Mouse (Mus musculus): ENCODE measurements around the gene Pom121. TPM values are rescaled to one million over a fixed set of nuclear protein-coding genes. Genes with fewer than 3 reads are reported as not detected.
A peak's percentile ranks its signal among the peaks of the same experiment; 100 is the strongest.

The Pom121 gene
- polyA plus RNA-seq, 1 experiment from 2014 or later: 6.9 TPM

GRCm38 (mm10) chr5:135404623-135405022 lies 10.3 kb upstream of the Pom121 start:
- Histone ChIP-seq H3K27me3 (replicated peaks; ENCODE audit: control insufficient read depth, insufficient read depth, low read length) (no peaks in the 10 kb centered on the region), H3K9me3 (ENCODE audit: control insufficient read depth, low read length) (no peaks in the 10 kb centered on the region), H3K4me2 (ENCODE audit: low read depth, low read length) (no peak overlapping the region), H3K4me3 (ENCODE audit: low read length) (no peak overlapping the region), H3K9ac (ENCODE audit: low read depth, low read length) (no peak overlapping the region), H3K4me1 (ENCODE audit: control insufficient read depth, insufficient read depth, low read length) (0 out of 2 replicates have a peak, but pooled peaks cover 2% of the 10 kb centered on the region), H3K27ac (ENCODE audit: low read length) (no peak overlapping the region), H3K36me3 (ENCODE audit: control insufficient read depth, insufficient read depth, low read length) (no peaks in the 10 kb centered on the region)
- WGBS: 37% methylated on average over 20 of the region's 20 CpGs
- ATAC-seq: 0 out of 2 replicates have a peak, but pooled peaks have one; percentile 21

DNA sequence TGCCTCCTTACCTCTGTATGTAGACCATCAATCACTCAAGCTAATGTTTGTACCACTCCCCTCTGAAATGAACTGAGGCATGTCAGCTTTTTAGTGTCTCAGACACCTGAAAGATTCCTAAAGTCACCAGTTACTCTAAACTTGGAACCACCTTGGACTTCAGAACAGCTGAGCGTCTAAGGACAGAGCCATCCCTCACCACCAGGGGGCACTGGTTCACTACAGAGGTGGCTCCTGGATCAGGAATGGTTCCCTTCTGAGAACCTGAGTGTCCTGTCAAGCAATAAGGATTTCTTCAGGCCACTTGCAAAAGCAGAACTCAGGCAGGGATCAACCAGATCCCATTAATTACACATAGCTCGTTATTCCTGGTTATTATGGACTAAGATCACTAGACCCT lies 5.9 kb upstream of the Pom121 start:
- no peaks in the 10 kb centered on the region for H3K36me3 ChIP-seq (ENCODE audit: control insufficient read depth, insufficient read depth, low read length)
- no peak overlapping the region for H3K4me2 ChIP-seq (ENCODE audit: low read depth, low read length)
- no peak overlapping the region for H3K27ac ChIP-seq (ENCODE audit: low read length)
- 0 out of 2 replicates have a peak, but pooled peaks have one; percentile 54 for ATAC-seq
- no peaks in the 10 kb centered on the region for H3K27me3 ChIP-seq (replicated peaks; ENCODE audit: control insufficient read depth, insufficient read depth, low read length)
- H3K4me1 ChIP-seq (ENCODE audit: control insufficient read depth, insufficient read depth, low read length): 0 out of 2 replicates have a peak, but pooled peaks cover 2% of the 10 kb centered on the region
- no peak overlapping the region for H3K4me3 ChIP-seq (ENCODE audit: low read length)
- H3K9ac ChIP-seq (ENCODE audit: low read depth, low read length): no peak overlapping the region
- no peaks in the 10 kb centered on the region for H3K9me3 ChIP-seq (ENCODE audit: control insufficient read depth, low read length)
- WGBS: 2% methylated on average over 2 of the region's 2 CpGs

- Histone ChIP-seq H3K36me3 (ENCODE audit: control insufficient read depth, insufficient read depth, low read length) (no peaks in the 10 kb centered on the region), H3K4me1 (ENCODE audit: control insufficient read depth, insufficient read depth, low read length) (peaks cover 3% of the 10 kb centered on the region; the same call in 1 of the 2 replicates), H3K27ac (ENCODE audit: low read length) (no peak overlapping the region), H3K27me3 (replicated peaks; ENCODE audit: control insufficient read depth, insufficient read depth, low read length) (no peaks in the 10 kb centered on the region), H3K4me2 (ENCODE audit: low read depth, low read length) (no peak overlapping the region), H3K9me3 (ENCODE audit: control insufficient read depth, low read length) (no peaks in the 10 kb centered on the region), H3K9ac (ENCODE audit: low read depth, low read length) (no peak overlapping the region), H3K4me3 (ENCODE audit: low read length) (no peak overlapping the region)
- WGBS: 57% methylated on average over 6 of the region's 6 CpGs
- no peak for ATAC-seq
These were observed 5.0 kb upstream of the Pom121 start for GRCm38 (mm10) chr5:135399382-135399781.

- no peak for ATAC-seq
- Histone ChIP-seq H3K27me3 (replicated peaks; ENCODE audit: control insufficient read depth, insufficient read depth, low read length) (no peaks in the 10 kb centered on the region), H3K4me3 (ENCODE audit: low read length) (no peak overlapping the region), H3K4me2 (ENCODE audit: low read depth, low read length) (no peak overlapping the region), H3K9me3 (ENCODE audit: control insufficient read depth, low read length) (no peaks in the 10 kb centered on the region), H3K27ac (ENCODE audit: low read length) (no peak overlapping the region), H3K4me1 (ENCODE audit: control insufficient read depth, insufficient read depth, low read length) (peaks cover 12% of the 10 kb centered on the region), H3K9ac (ENCODE audit: low read depth, low read length) (no peak overlapping the region), H3K36me3 (ENCODE audit: control insufficient read depth, insufficient read depth, low read length) (peaks cover 3% of the 10 kb centered on the region; the same call in 1 of the 2 replicates)
- WGBS: 46% methylated on average over 5 of the region's 5 CpGs
These were observed 1.5 kb upstream of the Pom121 start for GRCm38 (mm10) chr5:135395826-135396225.

GRCm38 (mm10) chr5:135383771-135384170 lies 10.6 kb downstream of the Pom121 start:
- H3K27ac ChIP-seq (ENCODE audit: low read length): no peak overlapping the region
- ATAC-seq: no peak
- H3K27me3 ChIP-seq (replicated peaks; ENCODE audit: control insufficient read depth, insufficient read depth, low read length): no peaks in the 10 kb centered on the region
- no peak overlapping the region for H3K4me2 ChIP-seq (ENCODE audit: low read depth, low read length)
- no peak overlapping the region for H3K9ac ChIP-seq (ENCODE audit: low read depth, low read length)
- H3K4me3 ChIP-seq (ENCODE audit: low read length): no peak overlapping the region
- H3K4me1 ChIP-seq (ENCODE audit: control insufficient read depth, insufficient read depth, low read length): no peaks in the 10 kb centered on the region
- H3K36me3 ChIP-seq (ENCODE audit: control insufficient read depth, insufficient read depth, low read length): peaks cover 55% of the 10 kb centered on the region
- H3K9me3 ChIP-seq (ENCODE audit: control insufficient read depth, low read length): no peaks in the 10 kb centered on the region
- WGBS: 76% methylated on average over 10 of the region's 10 CpGs

DNA sequence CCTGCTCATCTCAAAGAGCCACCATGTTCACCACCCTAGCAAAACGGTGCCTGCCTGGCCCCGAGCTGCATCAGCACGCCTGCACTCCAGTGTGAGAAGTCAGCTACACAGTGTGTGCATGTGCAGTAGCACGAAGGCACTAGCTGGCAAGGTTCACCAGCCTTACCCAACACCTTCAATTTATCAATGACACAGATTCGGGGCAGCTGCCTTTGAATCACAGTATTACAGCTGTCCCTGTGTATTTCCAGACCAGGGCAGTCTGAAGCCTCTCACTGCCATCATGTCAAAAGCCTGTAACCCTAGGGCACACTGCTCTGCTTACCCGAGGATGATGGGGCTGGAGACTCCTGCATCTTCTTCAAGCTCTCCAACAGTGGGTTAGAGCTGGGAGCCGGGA lies 11.6 kb downstream of the Pom121 start:
- WGBS: 85% methylated on average over 7 of the region's 7 CpGs
- Histone ChIP-seq H3K36me3 (ENCODE audit: control insufficient read depth, insufficient read depth, low read length) (peaks cover 63% of the 10 kb centered on the region), H3K27ac (ENCODE audit: low read length) (no peak overlapping the region), H3K9ac (ENCODE audit: low read depth, low read length) (no peak overlapping the region), H3K27me3 (replicated peaks; ENCODE audit: control insufficient read depth, insufficient read depth, low read length) (no peaks in the 10 kb centered on the region), H3K4me3 (ENCODE audit: low read length) (no peak overlapping the region), H3K4me1 (ENCODE audit: control insufficient read depth, insufficient read depth, low read length) (no peaks in the 10 kb centered on the region), H3K4me2 (ENCODE audit: low read depth, low read length) (no peak overlapping the region), H3K9me3 (ENCODE audit: control insufficient read depth, low read length) (no peaks in the 10 kb centered on the region)
- ATAC-seq: no peak

- Histone ChIP-seq H3K27me3 (replicated peaks; ENCODE audit: control insufficient read depth, insufficient read depth, low read length) (no peaks in the 10 kb centered on the region), H3K4me3 (ENCODE audit: low read length) (no peak overlapping the region), H3K36me3 (ENCODE audit: control insufficient read depth, insufficient read depth, low read length) (peaks cover 55% of the 10 kb centered on the region), H3K4me1 (ENCODE audit: control insufficient read depth, insufficient read depth, low read length) (no peaks in the 10 kb centered on the region), H3K4me2 (ENCODE audit: low read depth, low read length) (no peak overlapping the region), H3K9ac (ENCODE audit: low read depth, low read length) (no peak overlapping the region), H3K27ac (ENCODE audit: low read length) (no peak overlapping the region), H3K9me3 (ENCODE audit: control insufficient read depth, low read length) (no peaks in the 10 kb centered on the region)
- WGBS: 93% methylated on average over 10 of the region's 10 CpGs
- ATAC-seq: no peak
These were observed 12.9 kb downstream of the Pom121 start for GRCm38 (mm10) chr5:135381356-135381925.

DNA sequence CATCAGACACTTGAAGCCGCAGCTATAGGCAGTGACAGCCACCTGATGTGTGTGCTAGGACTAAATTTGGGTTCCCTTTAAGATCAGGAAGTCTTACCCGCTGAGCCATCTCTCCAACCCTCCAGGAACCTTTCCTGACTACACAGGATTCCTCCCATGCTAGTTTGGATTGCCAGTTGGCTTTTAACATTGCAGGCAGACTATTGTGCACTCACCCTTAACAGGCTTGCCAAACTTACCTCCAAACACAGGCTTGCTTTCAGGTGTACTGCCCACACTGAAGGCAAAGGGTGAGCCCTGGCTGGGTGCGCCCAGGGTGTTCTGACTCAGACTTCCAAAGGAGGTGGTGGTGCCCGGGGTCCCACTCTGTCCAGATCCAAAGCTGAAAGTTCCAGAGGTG lies 13.7 kb downstream of the Pom121 start:
- Histone ChIP-seq H3K4me1 (ENCODE audit: control insufficient read depth, insufficient read depth, low read length) (no peaks in the 10 kb centered on the region), H3K27me3 (replicated peaks; ENCODE audit: control insufficient read depth, insufficient read depth, low read length) (no peaks in the 10 kb centered on the region), H3K4me3 (ENCODE audit: low read length) (no peak overlapping the region), H3K9me3 (ENCODE audit: control insufficient read depth, low read length) (no peaks in the 10 kb centered on the region), H3K27ac (ENCODE audit: low read length) (no peak overlapping the region), H3K4me2 (ENCODE audit: low read depth, low read length) (no peak overlapping the region), H3K9ac (ENCODE audit: low read depth, low read length) (no peak overlapping the region), H3K36me3 (ENCODE audit: control insufficient read depth, insufficient read depth, low read length) (peaks cover 56% of the 10 kb centered on the region)
- ATAC-seq: no peak
- WGBS: 96% methylated on average over 4 of the region's 4 CpGs

DNA sequence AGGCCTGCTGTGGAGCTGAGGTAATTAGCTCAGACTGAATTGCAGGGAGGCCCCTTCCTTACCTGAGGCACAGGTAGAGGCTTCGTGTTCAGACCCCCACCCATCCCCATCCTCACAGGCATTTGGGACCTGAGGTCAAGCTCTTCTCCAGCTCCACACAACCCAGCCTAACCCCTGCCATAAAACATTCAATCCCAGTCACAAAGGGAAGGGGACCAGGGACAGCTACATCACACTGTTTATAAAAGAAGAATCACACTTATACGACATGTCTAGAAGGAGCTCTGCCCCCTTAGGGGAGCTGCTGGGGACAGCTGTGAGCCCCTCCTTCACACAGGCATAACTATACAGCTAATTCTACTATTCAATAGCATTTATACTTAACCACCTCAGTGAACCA lies 18.0 kb downstream of the Pom121 start:
- Histone ChIP-seq H3K27me3 (replicated peaks; ENCODE audit: control insufficient read depth, insufficient read depth, low read length) (no peaks in the 10 kb centered on the region), H3K4me3 (ENCODE audit: low read length) (no peak overlapping the region), H3K9me3 (ENCODE audit: control insufficient read depth, low read length) (no peaks in the 10 kb centered on the region), H3K36me3 (ENCODE audit: control insufficient read depth, insufficient read depth, low read length) (peaks cover 45% of the 10 kb centered on the region), H3K4me1 (ENCODE audit: control insufficient read depth, insufficient read depth, low read length) (no peaks in the 10 kb centered on the region), H3K9ac (ENCODE audit: low read depth, low read length) (no peak overlapping the region), H3K27ac (ENCODE audit: low read length) (no peak overlapping the region), H3K4me2 (ENCODE audit: low read depth, low read length) (no peak overlapping the region)
- no peak for ATAC-seq
- 47% methylated on average over 2 of the region's 2 CpGs for WGBS

DNA sequence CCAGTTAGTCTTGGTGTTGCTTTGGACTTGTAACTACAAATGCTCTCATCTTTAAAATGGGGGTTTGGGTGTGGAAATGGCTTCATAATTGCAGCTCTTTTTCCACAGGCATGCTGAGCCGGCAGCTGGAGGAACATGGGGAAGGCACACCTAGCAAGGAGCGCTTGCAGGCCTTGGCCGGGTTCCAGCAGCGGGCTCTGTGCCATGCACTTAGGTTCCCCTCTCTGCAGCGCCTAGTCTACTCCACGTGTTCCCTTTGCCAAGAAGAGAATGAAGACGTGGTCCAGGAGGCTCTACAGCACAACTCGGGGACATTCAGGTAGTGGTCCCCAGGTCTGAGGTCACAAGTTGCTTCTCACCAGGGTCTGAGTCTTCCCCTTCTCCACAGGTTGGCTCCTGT lies 19.2 kb downstream of the Pom121 start:
- Histone ChIP-seq H3K4me3 (ENCODE audit: low read length) (no peak overlapping the region), H3K9ac (ENCODE audit: low read depth, low read length) (no peak overlapping the region), H3K9me3 (ENCODE audit: control insufficient read depth, low read length) (no peaks in the 10 kb centered on the region), H3K4me2 (ENCODE audit: low read depth, low read length) (no peak overlapping the region), H3K36me3 (ENCODE audit: control insufficient read depth, insufficient read depth, low read length) (peaks cover 35% of the 10 kb centered on the region), H3K27me3 (replicated peaks; ENCODE audit: control insufficient read depth, insufficient read depth, low read length) (no peaks in the 10 kb centered on the region), H3K27ac (ENCODE audit: low read length) (no peak overlapping the region), H3K4me1 (ENCODE audit: control insufficient read depth, insufficient read depth, low read length) (peaks cover 7% of the 10 kb centered on the region)
- 68% methylated on average over 8 of the region's 8 CpGs for WGBS
- no peak for ATAC-seq

All from intestine, embryonic 16.5 days (tissue).